Mouse (Mus musculus) common myeloid progenitor, adult 5-6 weeks (primary cell): ENCODE measurements around the gene Atp1b1. TPM values are rescaled to one million over a fixed set of nuclear protein-coding genes. Genes with fewer than 3 reads are reported as not detected.

Source experiments
- ATAC-seq: replicated peaks from 2 replicates; pipeline ENCODE4 v1.8.0; 2016; ENCODE audit warnings: low read depth, mild to moderate bottlenecking, moderate TSS enrichment, inconsistent platforms; ENCODE audit not compliant: poor library complexity, severe bottlenecking
- total RNA-seq: library from RNA; stranded (forward); fragments of 200-1000, 187-1606 nt; gene quantifications from 2 replicates; pipeline ENCODE4 v1.2.3, GENCODE M21; 2017

Atp1b1 gene
- total RNA-seq, result 1.4 and 2.3 TPM in 2 replicates

- ATAC-seq, result peak; percentile 64
Measured at GRCm38 (mm10) chr1:164458245-164458613, at the start of gene Atp1b1. Gene Atp1b1 (minus strand): TSS chr1:164458355.

GRCm38 (mm10) chr1:164505096-164505495 lies 46.9 kb upstream of the Atp1b1 start:
- no peak for ATAC-seq

- no peak for ATAC-seq
Measured at GRCm38 (mm10) chr1:164503140-164503730, 45.1 kb upstream of the Atp1b1 start.

GRCm38 (mm10) chr1:164502231-164502630 lies 44.1 kb upstream of the Atp1b1 start:
- no peak for ATAC-seq

GRCm38 (mm10) chr1:164494741-164495512 lies 36.8 kb upstream of the Atp1b1 start:
- ATAC-seq, result no peak

GRCm38 (mm10) chr1:164494215-164494614 lies 36.1 kb upstream of the Atp1b1 start:
- no peak for ATAC-seq

- ATAC-seq, result no peak
Measured at GRCm38 (mm10) chr1:164493042-164493705, 35.0 kb upstream of the Atp1b1 start.

GRCm38 (mm10) chr1:164492476-164492875 lies 34.3 kb upstream of the Atp1b1 start:
- ATAC-seq, result no peak

GRCm38 (mm10) chr1:164489961-164490594 lies 31.9 kb upstream of the Atp1b1 start:
- no peak for ATAC-seq

- no peak for ATAC-seq
Measured at GRCm38 (mm10) chr1:164483728-164484127, 25.6 kb upstream of the Atp1b1 start.

GRCm38 (mm10) chr1:164482833-164483232 lies 24.7 kb upstream of the Atp1b1 start:
- ATAC-seq, result no peak

GRCm38 (mm10) chr1:164481645-164482354 lies 23.6 kb upstream of the Atp1b1 start:
- no peak for ATAC-seq

GRCm38 (mm10) chr1:164480755-164481644 lies 22.8 kb upstream of the Atp1b1 start:
- ATAC-seq, result no peak

- ATAC-seq, result no peak
Measured at GRCm38 (mm10) chr1:164475895-164476294, 17.7 kb upstream of the Atp1b1 start.

- no peak for ATAC-seq
Measured at GRCm38 (mm10) chr1:164474778-164475511, 16.8 kb upstream of the Atp1b1 start.

- no peak for ATAC-seq
Measured at GRCm38 (mm10) chr1:164474310-164474709, 16.2 kb upstream of the Atp1b1 start.

GRCm38 (mm10) chr1:164473398-164473797 lies 15.2 kb upstream of the Atp1b1 start:
- ATAC-seq, result no peak

- ATAC-seq, result no peak
Measured at GRCm38 (mm10) chr1:164471632-164472031, 13.5 kb upstream of the Atp1b1 start.
